Mouse (Mus musculus) olfactory bulb, adult 2 months (tissue): Measurements from ENCODE around the gene Syde1.

ENCODE experiments used
- CTCF ChIP-seq: fragments of 200-500 bp; IDR thresholded peaks from 2 replicates; pipeline ENCODE4 v1.5.1; 2012; ENCODE audit warnings: low read depth, mild to moderate bottlenecking, low read length, moderate library complexity; ENCODE audit not compliant: insufficient read depth
- POLR2A ChIP-seq: fragments of 200-500 bp; IDR thresholded peaks from 2 replicates; pipeline ENCODE4 v1.6.1; 2012; ENCODE audit warnings: mild to moderate bottlenecking, low read depth, low read length, moderate library complexity; ENCODE audit not compliant: insufficient read depth

- TF ChIP-seq CTCF (no peak), POLR2A (no peak)
These were observed 16.1 kb downstream of the Syde1 start for GRCm38 (mm10) chr10:78575690-78576089.
